Mouse (Mus musculus) adrenal gland, adult 18-20 months (tissue): ENCODE results near the gene Slc50a1. TPM values are rescaled to one million over a fixed set of nuclear protein-coding genes. Genes with fewer than 3 reads are reported as not detected.
A peak's percentile ranks its signal among the peaks of the same experiment; 100 is the strongest.

Experiments used
- DNase-seq, 2 experiments: peaks; one replicate each; pipeline ENCODE4 v3.0.0; 2021 to 2022; ENCODE audit warnings: low spot score in 2 of 2
- long read RNA-seq, 2 experiments: library from polyadenylated mRNA; stranded (forward); transcript quantifications; one replicate each; pipeline ENCODE4 v2.0.0; 2021
- total RNA-seq, 2 experiments: library from RNA; stranded (reverse); gene quantifications; 1 replicate in 1 of 2; 2 replicates in 1 of 2; pipeline ENCODE4 v1.2.3; 2021

Gene Slc50a1
- 10 to 100 TPM; 40.9 to 52.4 TPM for total RNA-seq
- long read RNA-seq, experiment 1, transcript Slc50a1-201 (6 exons, 1,022 nt): major isoform, 13 of 20 reads
- long read RNA-seq, experiment 1, partial matches to known transcripts: 2 of 20 reads
- long read RNA-seq, experiment 1, other reads (novel, unspliced or antisense): 3 of 20 reads
- long read RNA-seq, experiment 2, transcript Slc50a1-201 (6 exons, 1,022 nt): major isoform, 35 of 62 reads
- long read RNA-seq, experiment 2, transcript Slc50a1-207 (4 exons, 1,332 nt): minor isoform, 6 of 62 reads
- long read RNA-seq, experiment 2, partial matches to known transcripts: 6 of 62 reads
- long read RNA-seq, experiment 2, other reads (novel, unspliced or antisense): 11 of 62 reads

DNA sequence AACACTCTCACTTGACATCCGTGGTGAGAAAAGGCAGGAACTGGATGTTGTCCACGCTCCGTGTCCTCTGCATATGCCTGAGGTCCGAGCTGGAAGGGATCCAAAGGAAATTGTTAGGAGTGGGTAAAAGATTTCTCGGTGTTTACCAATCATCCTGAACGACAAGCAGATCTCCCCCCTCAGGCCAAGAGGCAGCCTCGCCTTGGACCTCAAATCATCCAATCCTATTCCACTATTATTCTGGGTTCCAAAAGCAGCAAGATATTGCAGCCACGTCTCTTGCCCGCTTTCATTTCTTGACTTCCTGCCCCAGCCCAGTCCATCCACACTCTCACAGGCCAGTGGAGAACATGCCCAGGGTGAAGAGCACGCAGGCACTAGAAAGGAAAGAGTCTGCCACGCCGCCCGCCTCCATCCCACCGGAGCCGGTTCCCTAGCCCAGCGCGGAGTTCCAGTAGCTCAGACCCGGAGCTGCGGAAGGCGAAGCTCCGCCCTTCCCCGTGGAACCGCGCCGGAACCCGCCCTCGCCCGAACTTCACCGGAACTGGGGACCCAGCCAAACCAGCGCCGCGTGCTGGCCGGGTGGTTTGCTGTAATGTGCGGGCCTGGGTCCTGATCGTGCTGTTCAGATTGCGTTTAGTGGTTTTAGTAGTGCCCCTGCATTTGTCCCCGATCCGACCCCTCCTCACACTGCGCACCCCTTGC, at the start of gene Slc50a1:
Slc50a1 (minus strand) TSS at position 520 of the 705 bp plus-strand sequence.
- peak; percentile 86 to 89 for DNase-seq

DNA sequence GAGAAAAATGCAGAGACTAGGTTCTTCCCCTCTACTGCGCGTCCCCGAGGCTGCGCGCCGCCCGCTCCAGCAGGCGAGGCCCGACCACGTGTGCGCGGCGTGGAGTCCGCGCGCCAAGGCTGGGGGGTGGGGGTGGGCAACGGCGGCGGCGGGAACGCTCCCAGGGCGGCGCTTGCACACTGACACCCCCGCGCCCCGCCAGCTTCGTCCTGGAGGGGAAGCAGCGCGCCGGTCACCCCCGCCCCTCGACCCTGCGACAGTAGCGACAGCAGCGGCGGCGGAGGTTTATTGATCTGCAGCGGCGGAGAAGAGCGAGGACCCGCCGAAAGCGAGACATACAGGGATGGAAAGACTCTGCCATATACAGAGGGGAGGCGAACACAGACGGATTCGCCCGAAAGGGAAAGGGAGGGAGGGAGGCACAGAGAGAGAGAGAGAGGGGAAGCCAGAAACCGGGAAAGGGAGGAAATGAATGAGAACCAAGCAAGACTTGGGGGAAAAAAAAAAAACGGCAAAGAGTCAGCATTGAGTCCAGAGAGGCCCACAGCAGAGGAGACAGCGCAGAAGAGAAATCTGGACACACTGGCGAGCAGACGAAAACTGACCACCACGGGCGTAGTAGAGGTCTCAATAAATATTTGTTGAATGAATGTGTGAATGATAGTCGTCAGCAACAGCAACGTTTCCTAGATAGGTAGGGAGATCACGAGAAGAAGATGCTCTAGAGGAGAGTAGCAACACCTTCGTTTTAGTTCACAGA, 49.4 kb upstream of the Slc50a1 start:
- DNase-seq: no peak

DNA sequence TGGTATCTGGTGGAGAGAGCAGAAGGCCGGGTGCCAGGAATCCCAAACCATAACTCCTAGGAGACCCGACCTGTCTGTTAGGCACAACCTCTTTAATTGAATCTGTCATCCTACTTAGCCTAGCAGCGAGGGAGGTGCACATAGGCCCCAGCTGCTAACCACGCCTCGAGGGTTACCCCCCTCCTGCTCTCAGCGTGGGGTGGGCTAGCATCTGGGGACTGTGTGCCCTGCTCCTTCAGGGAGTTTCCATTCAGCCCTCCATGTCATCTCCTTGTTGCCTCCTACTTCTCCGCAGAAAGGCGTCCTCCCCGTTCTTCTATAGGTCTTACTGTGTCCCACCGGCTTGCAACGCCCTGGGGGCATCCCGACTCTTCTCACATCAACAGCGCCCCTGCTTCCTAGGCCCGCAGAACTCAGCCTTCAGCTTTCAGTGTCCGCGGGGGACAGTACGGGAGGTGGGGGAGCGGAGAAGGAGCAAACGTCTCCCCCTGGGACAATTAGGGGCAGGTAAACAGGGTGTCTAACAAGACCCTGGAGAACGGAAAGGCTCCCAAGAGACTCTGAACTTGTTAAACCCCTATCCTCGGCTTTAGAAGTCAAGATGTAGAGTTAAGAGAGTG, 48.7 kb upstream of the Slc50a1 start:
- DNase-seq: no peak

DNA sequence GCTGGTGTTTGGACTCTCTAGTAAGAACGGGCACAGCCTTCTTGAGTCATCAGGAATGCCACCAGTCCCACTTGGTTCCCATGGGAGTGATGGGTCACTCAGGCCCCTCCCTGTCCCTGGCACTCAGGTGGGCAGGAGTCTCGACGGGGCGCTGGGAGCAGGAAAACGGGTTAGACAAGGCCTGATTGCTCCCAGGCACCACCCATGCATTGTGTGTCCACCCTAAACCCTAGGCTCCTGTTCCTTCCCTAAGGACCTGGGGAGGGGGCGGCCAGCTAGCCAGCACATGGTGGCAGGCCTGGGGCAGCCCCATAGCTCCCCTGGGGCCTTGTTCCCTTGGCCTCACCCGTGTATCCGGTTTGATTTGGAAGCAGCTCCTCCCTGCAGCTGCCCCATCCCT, 47.9 kb upstream of the Slc50a1 start:
- no peak for DNase-seq

DNA sequence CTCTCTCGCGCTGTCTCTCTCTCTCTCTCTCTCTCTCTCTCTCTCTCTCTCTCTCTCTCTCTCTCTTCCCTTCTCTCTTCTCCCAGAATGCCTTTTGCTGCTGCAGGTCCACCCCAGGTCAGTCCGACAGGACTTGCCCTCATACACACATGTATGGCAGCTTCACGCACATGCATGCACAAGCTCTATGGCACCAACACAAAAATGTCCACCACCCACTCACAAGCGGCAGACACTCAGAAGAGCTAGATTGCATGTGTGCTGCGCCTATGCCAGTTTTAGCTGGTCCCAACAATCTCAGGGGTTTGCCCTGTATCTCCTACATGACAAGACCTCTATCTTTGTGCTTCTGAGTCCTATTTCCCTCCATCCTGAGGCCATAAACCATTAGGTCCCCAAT, 46.9 kb upstream of the Slc50a1 start:
- no peak for DNase-seq

DNA sequence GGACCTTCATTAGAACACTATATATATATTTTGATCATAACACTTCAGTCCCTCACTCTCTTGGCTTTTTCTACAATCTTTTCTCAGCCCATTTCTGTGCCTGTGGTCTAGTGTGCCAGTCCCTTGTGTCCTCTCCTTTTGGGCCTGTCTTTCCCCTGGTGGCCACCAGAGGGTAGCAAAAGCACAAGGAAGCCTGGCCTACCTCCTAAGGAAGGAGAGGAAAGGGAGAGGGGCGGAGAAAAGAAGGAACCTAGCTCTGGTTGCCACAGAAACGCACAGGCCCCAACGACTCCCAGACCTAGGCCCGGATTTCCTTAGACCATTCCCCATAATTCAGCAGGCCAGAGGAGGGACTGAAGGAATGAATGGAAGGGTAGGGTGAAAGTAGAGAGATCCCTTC, 46.5 kb upstream of the Slc50a1 start:
- peak; percentile 78 to 80 for DNase-seq

DNA sequence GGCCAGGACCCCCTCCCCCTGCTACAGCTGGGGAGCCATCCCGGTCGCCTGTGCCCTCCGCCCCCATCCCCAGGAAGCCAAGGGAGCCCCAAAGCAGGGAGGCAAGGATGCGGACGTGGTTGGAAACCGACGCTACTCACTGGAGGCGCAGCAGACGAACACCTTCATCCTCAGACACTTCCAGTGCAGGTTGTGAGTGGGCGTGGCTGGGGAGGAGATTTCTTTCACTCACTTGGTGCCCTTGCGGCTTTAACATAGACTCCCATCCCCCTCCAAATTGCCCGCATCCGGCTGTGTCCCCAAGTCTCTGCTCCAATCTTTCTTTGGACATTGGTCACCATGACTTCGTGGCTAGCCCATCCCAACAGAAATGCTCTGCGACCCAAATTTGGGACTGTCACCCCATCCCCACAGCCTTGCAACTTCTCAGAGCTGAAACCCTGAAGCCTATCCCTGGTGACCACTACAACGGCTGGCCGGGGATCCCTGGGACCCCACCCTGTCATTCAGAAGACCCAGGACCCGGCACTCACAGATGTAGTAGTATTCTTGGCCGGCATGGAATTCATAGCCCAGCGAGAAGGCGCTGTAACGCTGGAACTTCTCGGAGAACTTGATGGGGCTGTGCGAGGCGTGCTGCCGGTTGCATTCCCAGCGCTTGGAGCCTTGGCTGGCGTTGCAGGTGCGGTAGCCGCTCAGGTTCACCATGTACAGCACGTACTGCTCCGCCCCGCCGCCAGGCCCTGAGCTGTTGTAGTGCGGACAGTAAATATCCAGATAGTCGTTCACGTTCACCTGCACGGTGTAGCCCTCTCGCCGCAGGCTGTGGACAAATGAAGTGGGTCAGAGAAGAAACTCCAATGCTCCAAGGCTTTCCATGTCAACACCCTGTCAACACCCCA, 45.8 kb upstream of the Slc50a1 start:
- DNase-seq: no peak

DNA sequence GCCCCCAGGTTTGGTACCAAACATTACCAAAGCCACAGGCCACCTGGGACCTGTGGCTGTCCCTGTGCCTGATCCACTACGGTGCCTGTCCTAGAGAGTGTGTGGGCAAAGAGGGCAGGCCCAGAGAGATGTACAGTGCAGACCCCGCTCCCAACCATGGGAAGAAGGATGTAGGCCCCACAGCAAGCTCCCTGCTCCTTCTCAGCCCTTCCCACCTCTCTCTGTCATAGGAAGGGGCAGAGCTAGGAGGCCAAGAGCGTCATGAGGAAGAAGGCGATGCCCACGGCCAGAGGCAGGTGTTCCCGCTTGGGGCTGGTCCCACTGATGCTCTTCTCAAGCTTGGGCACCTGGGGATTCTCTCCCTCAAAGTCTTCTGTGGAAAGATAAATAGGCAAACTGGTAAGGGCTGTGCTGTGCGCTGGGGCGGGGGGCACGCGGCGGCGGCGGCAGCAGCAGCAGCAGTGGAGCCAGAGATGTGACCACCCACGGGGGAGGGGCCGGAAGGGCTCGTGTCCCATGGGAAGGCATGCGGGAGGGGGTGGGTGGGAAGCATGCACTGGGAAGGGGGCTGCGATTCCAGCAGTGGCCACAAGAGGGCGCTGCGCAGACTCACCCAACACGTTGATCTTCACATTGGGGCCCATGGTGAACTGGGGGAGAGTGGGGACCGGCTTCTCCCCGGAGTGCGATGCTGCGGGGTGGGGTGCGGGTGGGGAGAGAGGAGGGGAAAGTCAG, 45.0 kb upstream of the Slc50a1 start:
- DNase-seq: peak; percentile 78 to 82

DNA sequence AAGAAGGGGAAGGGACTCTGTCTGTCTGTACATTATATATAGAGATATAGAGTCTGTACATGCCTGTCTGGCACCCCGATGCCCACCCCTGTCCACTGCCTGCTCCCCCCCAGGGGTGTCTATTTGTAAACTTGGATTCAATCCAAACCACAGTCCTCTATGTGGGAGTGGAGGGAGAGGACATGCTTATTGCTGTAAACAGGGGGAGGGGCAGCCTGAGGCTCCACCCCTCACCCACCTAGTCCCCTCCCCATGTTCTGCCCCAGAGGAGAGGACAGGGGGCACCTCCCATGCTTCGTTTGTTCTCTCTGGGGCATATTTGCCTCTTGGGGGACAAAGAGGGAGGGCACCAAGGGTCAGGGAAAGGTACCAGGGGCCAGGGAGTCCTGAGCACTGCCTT, 44.4 kb upstream of the Slc50a1 start:
- DNase-seq: no peak

DNA sequence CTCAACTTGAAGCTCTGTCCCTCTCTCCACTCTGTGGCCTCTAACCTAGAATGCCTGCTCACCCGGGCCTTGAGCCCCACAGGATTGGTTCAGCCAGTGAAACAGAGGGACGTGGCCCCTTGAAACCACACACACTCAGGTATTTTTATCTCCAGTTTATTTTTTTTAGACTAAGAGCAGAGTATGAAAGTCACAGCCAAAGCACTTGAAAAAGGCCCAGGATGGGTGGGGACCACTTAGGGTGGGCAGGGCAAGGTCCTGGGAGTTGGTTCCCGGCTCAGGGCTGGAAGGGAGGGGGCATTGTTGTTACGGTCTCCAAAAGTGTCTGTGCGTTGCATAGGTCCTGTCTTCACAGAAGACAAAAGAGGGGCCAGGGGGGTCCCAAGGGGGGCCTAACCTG, 44.0 kb upstream of the Slc50a1 start:
- no peak for DNase-seq

DNA sequence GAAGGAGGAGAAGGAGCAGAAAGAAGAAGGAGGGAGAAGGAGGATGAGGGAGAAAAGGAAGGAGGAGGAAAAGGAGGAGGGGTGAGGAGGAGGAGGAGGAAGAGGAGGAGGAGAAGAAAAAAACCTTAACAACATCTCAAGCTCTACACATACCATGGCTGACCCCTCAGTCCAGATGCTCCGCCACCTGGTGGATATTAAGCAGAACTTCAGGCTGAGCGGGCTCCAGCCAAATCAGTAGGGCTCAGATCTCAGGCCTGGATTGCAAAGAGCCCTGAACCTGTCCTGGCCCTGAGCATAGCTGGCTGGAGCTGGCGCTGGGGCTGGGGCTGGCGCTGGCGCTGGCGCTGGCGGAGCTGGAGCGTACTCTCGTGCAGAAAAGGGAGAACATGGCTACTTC, 37.7 kb upstream of the Slc50a1 start:
- peak; percentile 61 to 63 for DNase-seq

DNA sequence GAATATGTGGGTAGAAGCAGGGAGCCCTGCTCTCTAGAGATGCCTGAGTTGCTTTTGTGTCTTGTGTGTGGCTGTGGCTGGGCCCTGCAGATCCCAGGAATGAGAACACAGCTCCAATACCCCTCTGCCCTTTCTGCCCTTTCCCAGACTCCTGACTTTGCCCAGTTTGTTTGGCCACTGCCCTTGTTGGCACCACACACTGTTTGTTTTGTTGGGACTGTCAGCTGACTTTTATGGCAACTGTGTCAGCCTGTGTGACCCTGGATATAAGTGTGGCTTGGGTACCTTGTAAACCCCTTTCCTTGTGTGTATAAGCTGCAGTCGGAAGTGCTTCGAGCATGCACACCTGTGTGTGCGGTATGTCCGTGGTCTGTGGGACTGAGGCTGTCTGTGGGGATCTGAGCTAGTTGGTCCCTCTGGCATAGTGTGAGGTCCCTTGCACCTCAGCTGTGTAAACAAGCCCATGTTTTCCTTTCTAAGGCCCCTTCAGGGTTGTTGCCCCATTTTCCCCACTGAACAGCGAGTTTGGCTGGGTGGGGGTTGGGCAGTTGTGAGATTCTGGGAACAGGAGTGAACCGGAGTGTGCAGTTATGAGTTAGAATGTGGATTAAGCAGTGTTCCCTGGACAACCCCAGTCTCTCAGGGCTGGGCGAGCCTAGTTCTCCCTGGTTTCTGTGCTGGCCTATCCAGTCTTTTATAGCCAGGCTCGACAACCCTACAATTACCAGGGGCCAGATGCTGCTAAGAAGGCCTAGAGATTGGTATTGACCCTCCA, 35.4 kb upstream of the Slc50a1 start:
- no peak for DNase-seq

DNA sequence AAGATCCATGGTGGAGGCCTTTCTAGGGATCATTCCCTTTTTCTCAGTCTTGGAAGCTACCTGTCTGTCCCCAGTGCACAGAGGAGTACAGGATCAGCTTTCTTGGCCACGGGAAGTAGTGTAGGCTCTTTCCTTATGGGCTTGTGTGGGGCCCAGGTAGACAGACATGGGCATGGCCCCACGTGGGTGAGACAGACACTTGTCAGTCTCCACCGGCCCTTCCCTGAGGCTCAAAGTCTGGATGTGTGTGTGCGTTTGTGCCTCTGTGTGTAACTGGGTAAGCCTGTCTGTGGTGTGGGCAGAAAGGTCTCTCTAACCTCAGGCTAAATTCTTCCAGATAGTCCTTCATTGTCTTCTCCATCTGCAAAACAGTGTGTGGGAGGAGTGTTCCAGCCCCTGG, 34.7 kb upstream of the Slc50a1 start:
- DNase-seq: no peak

DNA sequence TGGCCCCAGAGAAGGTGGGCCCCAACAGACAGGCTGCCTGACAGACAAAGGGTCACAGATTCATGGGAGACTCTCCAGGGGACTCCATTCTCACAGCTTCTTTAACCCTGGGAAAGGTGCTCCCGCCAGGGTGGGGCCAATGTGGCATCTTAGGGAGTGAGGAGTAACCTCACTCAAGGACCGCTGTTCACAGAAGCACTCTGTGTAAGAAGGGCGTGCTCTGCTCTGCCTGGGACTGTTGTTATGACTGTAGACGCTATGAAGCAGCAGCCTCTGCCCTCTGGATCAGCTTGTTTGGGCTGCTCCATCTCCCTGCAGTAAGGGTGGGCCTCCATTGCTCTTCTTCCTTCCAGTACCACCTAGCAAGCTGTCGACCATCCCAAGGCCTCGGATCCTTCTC, 34.1 kb upstream of the Slc50a1 start:
- no peak for DNase-seq

DNA sequence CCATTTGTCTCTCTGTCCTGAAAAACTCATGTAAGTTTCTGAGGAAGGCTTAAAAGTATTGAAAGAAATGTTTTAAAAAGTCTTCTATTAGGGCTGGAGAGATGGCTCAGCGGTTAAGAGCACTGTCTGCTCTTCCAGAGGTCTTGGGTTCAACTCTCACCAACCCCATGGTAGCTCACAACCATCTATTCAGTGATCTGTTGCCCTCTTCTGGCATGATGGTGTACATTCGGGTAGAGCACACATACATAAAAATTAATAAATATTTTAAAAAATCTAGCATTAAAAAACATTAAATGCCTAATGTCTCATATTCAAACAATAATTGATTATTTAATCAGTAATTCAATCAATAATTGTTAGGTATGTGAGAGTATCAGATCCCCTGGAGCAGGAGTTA, 30.1 kb upstream of the Slc50a1 start:
- no peak for DNase-seq

DNA sequence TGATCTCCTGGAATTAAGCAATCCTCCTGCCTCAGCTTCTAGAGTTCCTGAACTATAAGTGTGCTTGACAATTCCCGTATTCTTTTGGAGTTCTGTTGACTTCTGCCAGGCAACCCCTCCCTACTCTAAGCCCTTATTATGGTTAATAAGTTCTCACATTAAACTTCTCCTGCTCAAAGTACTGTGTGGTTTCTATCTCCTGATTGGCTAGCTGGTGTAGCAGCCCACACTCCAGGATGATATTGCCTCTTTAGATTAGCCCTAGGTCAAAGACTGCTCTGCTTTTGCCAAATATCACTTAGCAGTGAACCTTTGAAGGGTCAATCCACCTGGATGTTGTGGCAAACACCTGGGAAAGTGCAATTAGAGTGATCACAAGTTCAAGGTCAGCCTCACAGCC, 29.7 kb upstream of the Slc50a1 start:
- DNase-seq: no peak

DNA sequence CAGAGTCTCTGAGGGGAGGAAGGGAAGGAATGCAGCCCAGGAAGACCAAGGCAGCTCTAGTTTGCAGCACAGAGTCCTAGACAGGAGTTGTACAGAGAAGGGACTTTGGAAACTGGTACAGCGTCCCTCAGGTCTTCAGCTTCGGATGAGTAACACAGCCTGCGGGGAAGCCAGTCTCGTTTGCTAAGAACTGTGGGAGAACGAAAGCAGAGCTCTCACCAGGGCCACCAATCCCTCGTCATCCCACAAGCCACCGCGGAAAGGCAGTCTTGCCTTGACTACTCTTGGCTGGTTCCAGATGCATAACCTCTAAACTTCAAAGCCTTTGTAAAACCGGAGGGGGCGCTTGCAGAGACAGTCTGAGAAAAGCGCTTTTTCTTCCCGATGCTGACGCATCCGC, 29.1 kb upstream of the Slc50a1 start:
- DNase-seq: no peak

DNA sequence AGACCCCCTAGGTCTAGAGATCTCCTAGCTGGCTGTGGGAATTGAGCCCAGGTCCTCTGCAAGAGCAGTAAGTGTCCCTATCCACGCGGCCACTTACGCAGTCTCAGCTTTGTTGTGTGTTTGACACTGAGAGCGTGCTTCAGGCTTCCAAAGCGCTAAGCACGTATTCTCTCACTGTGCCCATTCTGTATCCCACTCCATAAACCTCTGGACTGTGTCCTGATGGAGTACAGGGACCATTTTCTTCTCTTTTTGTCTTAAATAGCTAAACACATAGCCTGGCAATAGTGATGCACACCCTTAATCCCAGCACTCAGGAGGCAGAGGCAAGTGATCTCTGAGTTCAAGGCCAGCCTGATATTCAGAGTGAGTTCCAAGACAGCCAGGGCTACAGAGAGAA, 28.5 kb upstream of the Slc50a1 start:
- no peak for DNase-seq

DNA sequence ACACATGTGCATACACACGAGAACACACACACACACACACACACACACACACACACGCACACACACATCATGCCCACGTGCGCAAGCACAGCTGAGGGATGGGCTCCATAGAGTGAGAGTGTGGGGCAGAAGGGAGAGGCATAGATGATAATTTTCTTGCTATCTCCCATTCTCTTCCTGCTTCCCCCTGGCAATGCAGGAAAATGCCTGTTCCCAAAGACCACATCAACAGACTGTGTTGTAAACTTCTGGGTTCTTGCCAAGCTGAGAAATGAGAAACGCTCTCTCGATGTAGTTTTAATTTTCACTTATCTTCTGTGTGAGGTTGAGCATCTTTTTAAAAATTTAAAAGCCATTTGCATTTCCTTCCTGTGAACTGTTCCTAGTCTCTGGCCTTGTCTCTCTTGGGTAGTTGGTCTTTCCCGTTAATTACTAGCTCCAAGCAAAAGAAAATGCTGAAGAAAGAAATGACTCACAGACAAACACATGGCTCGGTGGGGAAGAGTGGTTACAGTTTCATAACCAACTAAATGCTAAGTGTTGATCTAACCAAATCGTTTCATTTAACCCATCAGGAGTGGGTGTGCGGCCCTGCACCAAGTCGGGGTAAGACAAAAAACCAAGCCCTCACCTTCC, 26.5 kb upstream of the Slc50a1 start:
- DNase-seq: no peak
